In genomic region chr2:153693413-153693812, GRCm38 (mm10) we compare ENCODE assay signal across 10 mouse cellular contexts. TPM values are rescaled to one million over a fixed set of nuclear protein-coding genes. Genes with fewer than 3 reads are reported as not detected.
"Had no signal": no experiment of that assay in that cellular context is flagged by ENCODE, and none has a peak within 500 bp of the region (broad histone marks: within the 10 kb centered on the region; RNA-seq: fewer than 3 reads in every experiment).

No protein-coding gene starts in this region.

RNA-seq across cellular contexts. Expression of gene Dnmt3c, which starts 3.0 kb away (rescaled TPM):
- total RNA-seq: megakaryocyte, adult 5-6 weeks had no signal
- polyA plus RNA-seq: midbrain, embryonic 12.5 days; midbrain, embryonic 16.5 days; myocyte; neural tube, embryonic 11.5 days; neural tube, embryonic 13.5 days; small intestine, adult 2 months; stomach, postnatal 0 days; thymus, adult 2 months; urinary bladder, adult 2 months had no signal
